Mouse (Mus musculus): ENCODE measurements at regions not wholly inside any gene's neighbourhood (a gene's known extent, or its start where the extent isn't known, plus 50 kb on each side); places are given as distances from the start of the nearest gene placed in this dataset.

DNA sequence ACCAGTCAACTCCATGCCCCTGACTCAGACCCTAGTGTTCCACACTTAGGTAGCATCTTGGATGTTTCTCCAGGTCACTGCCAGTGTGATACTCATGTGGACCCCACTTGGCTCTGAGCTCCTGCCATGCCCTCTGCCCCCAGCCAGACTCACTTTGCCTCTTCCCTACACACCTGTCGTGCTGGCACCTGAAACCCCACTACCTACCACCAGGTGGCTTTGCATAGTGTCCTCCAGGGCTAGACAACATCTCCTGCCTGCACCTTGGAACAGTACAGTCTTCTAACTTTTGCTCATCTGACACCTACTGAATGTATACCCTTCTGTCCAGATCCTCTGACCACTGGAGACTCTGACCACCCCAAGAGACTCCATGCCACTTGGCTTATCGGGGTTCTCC is 80.6 kb downstream of the Fam53a start:
- DNase-seq (ENCODE audit: low spot score), result no peak

DNA sequence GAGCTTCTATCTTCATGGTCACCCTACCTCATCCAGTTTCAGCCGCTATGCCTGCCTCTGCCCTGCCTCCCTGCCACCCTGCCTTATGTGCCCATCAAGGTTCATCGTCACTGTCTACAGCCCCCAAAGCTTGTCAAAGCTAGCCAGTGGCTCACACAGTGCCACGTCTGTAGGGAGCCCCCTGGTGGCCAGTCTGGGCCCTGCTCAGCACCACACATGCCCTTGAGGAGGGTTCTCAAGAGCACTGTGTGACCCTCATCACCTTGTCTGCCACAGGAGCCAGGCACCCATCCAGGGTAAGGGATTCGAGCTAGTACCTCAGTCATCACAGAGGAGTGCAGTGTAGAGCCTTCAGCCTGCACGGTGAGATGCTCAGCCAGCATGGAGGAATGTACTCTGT is 86.1 kb downstream of the Fam53a start:
- peak; percentile 42 for DNase-seq (ENCODE audit: low spot score)

- no peak for DNase-seq (ENCODE audit: low spot score)
Observed at GRCm38 (mm10) chr5:33542643-33543042, 86.8 kb downstream of the Fam53a start.

GRCm38 (mm10) chr5:33542000-33542554 is 87.4 kb downstream of the Fam53a start:
- no peak for DNase-seq (ENCODE audit: low spot score)

GRCm38 (mm10) chr5:33540259-33540658 is 89.2 kb downstream of the Fam53a start:
- no peak for DNase-seq (ENCODE audit: low spot score)

DNA sequence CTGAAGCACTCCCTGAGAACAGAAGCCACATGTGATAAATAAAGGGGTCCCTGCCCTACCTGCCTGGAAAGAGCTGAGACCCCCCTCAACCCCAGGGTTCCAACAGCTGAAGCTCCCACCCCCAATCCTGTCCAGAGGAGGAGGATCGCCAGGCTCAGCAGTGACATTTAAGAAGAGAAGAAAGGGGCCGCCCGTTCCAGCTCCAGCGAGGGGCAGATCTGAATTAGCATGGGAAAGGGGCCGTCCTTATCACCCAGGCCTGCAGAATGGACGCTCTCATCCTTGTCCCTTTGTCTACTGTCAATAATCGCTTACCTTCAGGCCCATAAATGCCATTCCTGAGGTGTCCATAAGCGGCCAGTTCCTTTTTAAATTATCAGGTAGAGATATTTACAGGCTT is 92.0 kb downstream of the Fam53a start:
- DNase-seq (ENCODE audit: low spot score), result no peak

DNA sequence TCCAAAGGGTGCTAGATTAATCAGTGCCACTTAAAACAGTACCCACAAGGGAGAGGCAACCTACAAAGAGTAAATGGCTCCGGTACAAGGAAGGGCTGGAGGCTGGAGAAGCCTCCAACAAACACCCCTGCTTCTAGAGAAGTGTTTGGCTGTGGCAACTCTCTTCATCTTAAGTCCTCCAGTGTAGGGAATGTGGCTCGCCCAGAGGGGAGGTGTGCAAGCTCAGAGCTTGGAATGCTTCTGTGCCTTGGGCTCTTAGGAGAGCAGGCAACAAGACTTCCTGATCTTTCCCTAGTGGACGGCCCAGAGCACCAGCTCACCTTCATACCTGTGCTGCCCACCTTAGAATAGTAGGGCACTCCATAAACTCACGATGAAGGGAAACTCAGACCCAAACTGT is 92.4 kb downstream of the Fam53a start:
- no peak for DNase-seq (ENCODE audit: low spot score)

DNA sequence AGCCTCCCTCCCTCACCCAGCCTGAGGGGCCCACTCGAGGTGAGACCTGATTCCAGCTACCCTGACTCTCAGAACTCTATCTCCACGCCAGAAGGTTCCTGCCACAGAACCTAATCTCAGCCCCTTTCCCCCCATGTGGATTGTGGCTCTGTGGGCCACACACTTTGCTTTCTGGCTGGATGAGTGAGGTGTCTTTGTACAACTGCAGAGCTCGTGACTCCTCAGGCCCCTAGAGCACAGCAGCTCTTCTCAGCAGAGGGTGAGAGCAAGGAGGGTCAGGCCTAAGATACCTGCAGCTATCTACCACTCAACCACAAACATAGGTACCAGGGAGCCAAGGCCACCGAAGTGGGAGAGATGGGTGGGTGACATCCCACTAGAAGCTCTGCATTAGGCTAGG is 93.2 kb downstream of the Fam53a start:
- DNase-seq (ENCODE audit: low spot score), result no peak

- DNase-seq (ENCODE audit: low spot score), result no peak
Observed at GRCm38 (mm10) chr5:33535145-33536010, 94.1 kb downstream of the Fam53a start.

DNA sequence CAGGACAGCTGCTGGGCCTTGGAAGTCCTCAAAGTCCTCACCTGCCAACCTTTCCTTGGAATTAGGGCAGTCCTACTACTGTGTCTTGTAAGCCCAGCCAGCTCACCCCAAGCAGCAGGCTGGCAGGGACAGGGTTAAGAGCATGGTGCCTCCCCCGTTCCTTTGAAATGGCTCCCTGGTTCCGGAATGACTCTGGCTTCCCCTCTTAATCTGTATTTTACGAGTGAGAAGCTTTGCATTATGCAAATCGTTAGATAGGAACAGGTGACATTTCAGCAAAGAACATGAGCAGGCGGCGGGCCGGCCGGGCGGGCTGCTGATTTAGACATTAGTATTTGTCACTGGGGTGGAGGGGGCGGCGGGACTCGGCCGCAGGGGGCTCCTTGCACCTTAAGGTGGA is 95.1 kb downstream of the Fam53a start:
- DNase-seq (ENCODE audit: low spot score), result no peak

GRCm38 (mm10) chr5:33533185-33533584 is 96.2 kb downstream of the Fam53a start:
- DNase-seq (ENCODE audit: low spot score), result no peak

DNA sequence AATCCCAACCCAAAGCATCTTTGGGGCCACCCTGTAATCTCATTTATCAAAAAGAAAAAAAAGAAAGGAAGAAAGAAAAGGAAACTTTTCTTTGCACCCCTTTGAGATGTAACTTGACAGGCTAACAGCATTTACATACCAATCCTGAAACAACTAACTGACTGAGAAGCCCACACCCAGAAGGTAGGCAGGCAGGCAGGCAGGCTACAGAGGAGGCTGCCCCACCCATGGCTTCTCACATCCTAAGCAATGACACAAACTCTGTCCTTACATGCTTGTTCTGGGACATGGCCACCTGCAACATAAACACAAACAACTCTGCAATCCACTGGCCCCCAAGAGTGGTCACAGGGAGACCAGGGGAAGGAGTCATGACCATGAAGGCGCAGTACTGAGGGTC is 97.5 kb upstream of the Nkx1-1 start:
- no peak for DNase-seq (ENCODE audit: low spot score)

GRCm38 (mm10) chr5:33529771-33530170 is 96.0 kb upstream of the Nkx1-1 start:
- DNase-seq (ENCODE audit: low spot score), result no peak

DNA sequence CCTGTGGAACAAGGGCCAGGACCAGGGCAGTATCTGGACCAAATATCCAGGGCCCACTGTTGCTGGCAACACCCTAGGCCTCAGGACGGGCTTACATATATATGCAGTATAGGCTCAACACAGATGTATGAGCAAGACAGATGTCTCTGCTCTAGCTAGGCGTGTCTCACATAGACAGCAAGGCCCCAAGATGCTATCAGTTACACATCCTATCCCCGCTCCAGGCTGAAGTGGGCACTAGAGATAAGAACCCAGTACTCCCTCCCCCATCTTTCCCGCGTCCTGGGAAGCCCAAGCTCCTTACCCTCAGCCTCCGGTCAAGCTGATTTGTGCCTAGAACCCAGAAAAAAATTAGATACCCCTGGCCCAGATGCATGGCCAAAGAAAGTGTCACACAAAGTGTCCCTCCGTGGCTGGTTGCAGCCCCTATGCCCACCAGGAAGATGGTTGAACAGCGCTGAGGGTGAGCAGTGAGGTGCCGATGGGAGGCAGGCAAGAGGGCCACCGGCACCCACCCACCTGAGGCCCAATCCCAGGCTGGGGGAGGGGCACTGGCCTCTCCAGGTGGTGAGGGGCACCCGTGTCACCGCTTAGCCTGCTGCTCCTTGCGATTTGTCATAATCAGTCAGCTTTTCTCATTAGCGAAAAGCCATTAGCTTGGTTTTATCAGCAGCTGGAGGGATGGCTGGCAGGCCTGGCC is 95.3 kb upstream of the Nkx1-1 start:
- no peak for DNase-seq (ENCODE audit: low spot score)

GRCm38 (mm10) chr5:33527750-33528149 is 94.0 kb upstream of the Nkx1-1 start:
- no peak for DNase-seq (ENCODE audit: low spot score)

- DNase-seq (ENCODE audit: low spot score), result no peak
Observed at GRCm38 (mm10) chr5:33527316-33527715, 93.5 kb upstream of the Nkx1-1 start.

DNA sequence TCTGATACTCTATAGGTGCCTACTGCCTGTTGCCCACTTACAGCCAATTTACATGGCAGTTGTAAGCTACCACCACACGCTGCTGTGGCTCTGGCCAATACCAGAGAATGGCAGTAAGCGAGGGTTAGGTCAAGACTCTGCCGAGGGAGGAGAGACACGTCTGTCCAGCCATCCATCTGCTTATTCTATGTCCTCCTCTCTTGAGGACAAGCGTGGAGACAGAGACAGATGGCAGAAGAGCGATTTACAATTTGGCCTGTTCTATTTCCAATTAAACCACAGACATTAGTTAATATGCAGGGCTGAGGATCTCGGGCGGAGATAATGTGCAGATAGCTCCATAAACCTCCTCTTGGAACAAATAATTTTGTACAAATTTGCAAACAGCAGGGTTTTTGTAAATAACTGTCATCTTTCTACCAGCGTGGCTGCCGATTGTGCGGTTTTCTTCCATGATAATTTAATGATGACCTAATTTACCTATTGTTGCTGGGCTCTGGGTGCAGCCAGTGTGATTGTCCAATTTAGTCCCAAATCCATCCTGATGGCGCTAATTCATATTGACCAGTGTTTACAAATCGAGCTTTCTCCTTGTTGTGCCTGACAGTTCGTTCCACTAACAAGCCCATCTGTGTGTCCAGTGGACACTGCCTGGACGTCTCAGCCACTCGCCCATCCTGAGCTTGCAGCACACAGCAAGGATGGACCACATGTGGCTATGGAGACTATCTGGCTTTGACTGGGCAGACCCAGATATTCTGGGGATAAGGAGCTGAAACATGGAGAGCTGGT is 88.4 kb upstream of the Nkx1-1 start:
- DNase-seq (ENCODE audit: low spot score), result no peak

DNA sequence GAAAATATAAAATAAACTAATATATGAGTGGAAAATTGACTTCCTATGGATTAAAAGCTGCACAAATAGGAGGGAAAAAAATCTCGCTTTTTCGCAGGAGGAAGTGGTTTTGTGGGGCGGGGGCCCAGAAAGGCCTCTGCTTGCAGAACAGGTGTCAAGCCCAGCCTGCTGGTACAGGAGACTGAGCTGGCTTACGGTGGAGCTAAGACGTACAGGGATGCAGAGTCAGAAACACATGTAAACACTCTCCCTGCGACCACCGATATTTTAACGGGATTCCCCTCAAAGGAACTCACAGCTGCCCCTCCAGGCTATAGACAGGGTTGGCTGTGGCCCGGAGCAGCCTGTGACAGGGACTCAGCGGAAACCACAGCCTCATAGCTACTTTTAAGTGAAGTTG is 87.1 kb upstream of the Nkx1-1 start:
- DNase-seq (ENCODE audit: low spot score), result no peak

- no peak for DNase-seq (ENCODE audit: low spot score)
Observed at GRCm38 (mm10) chr5:33519394-33519793, 85.6 kb upstream of the Nkx1-1 start.

DNA sequence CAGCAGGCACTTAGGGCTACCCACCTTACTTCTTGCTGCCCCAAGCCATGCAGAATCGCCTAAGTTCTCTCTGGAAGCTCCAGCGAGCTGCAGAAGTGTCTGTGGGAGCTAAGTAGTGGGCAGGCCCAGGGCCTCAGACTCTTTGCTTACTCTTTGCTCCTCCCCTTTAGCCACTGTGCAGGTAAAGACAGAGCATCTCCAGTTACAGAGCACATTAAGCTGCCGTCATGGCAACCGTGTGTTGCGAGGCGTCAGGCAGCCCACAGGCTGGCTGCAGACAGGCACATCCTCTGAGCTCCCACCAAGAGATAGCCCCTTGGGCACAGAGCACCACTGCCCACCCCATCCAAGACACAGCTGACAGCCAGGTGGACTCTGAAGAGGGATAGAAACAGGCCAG is 85.1 kb upstream of the Nkx1-1 start:
- no peak for DNase-seq (ENCODE audit: low spot score)

GRCm38 (mm10) chr5:33517625-33518024 is 83.8 kb upstream of the Nkx1-1 start:
- no peak for DNase-seq (ENCODE audit: low spot score)

DNA sequence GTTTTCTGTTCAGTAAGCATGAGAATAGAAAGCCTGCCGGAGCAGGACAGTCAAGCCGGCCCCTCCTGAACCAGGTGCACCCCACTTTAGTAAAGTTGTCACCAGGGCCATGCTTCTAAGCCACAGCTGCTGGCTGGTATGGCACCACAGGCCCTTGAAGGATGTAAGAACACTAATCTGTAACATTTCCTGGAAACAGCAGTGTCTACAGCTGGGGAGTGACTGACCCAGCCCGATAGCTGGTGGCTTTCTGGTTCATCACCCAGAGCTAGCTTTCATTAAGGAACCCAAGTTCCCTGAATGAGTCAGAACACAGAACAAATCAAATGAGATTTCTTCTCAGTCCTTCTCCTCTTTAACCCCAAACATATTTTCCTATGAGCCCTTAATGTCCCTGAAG is 82.4 kb upstream of the Nkx1-1 start:
- no peak for DNase-seq (ENCODE audit: low spot score)

Data from lung, postnatal 25 days (tissue).